Mouse (Mus musculus) midbrain, embryonic 16.5 days (tissue): ENCODE results near the gene Soga1. TPM values are rescaled to one million over a fixed set of nuclear protein-coding genes. Genes with fewer than 3 reads are reported as not detected.

Experiments used
- ATAC-seq: fragments of 200-750 bp; cut with Nextera tagmentation; 2 replicates; pipeline ENCODE4 v1.8.0; 2017; ENCODE audit warnings: moderate TSS enrichment
- H3K27ac ChIP-seq: fragments of 300-500 bp; sonication (generic); 2 replicates; pipeline ENCODE4 v1.5.1; 2014; ENCODE audit warnings: mild to moderate bottlenecking, low read length, mixed read lengths
- H3K27me3 ChIP-seq: fragments of 300-500 bp; sonication (generic); 2 replicates; pipeline ENCODE4 v1.6.1; 2014; ENCODE audit warnings: low read depth, low read length, mixed read lengths; ENCODE audit not compliant: control insufficient read depth, insufficient read depth
- H3K36me3 ChIP-seq: fragments of 300-500 bp; sonication (generic); 2 replicates; pipeline ENCODE4 v1.6.1; 2014; ENCODE audit warnings: mild to moderate bottlenecking, low read length, moderate library complexity, mixed read lengths; ENCODE audit not compliant: control insufficient read depth, insufficient read depth
- H3K4me1 ChIP-seq: fragments of 300-500 bp; sonication (generic); 2 replicates; pipeline ENCODE4 v1.6.1; 2014; ENCODE audit warnings: mild to moderate bottlenecking, low read length, mixed read lengths; ENCODE audit not compliant: control insufficient read depth, insufficient read depth
- H3K4me2 ChIP-seq: fragments of 300-500 bp; sonication (generic); 2 replicates; pipeline ENCODE4 v1.6.1; 2014; ENCODE audit warnings: mild to moderate bottlenecking, low read length, mixed read lengths
- H3K4me3 ChIP-seq: fragments of 300-500 bp; sonication (generic); 2 replicates; pipeline ENCODE4 v1.5.1; 2014; ENCODE audit warnings: low read depth, mild to moderate bottlenecking, low read length, moderate library complexity, mixed read lengths
- H3K9ac ChIP-seq: fragments of 300-500 bp; sonication (generic); 2 replicates; pipeline ENCODE4 v1.6.1; 2014; ENCODE audit warnings: low read depth, low read length, mixed read lengths
- H3K9me3 ChIP-seq: fragments of 300-500 bp; sonication (generic); replicated peaks from 2 replicates; pipeline ENCODE4 v1.6.1; 2014; ENCODE audit warnings: mild to moderate bottlenecking, low read length, mixed read lengths; ENCODE audit not compliant: control insufficient read depth, poor library complexity, severe bottlenecking
- WGBS: fragments of 180-500 bp; shearing (Covaris S2); extraction: QIAGEN DNeasy Blood & Tissue Kit; methylation state at CpG from one replicate; pipeline ENCODE4 v1.1.7; 2014; 5-methylcytosine and 5-hydroxymethylcytosine counted together
- polyA plus RNA-seq: library from polyadenylated mRNA; unstranded; fragments of >200 nt; fragmentation: Nextera tagmentation; extraction: Ambion mirVana; gene quantifications from 2 replicates; pipeline ENCODE4 v1.2.1, GENCODE M21; 2015

Gene Soga1
- polyA plus RNA-seq, 1 experiment from 2014 or later, result 5.5 TPM

DNA sequence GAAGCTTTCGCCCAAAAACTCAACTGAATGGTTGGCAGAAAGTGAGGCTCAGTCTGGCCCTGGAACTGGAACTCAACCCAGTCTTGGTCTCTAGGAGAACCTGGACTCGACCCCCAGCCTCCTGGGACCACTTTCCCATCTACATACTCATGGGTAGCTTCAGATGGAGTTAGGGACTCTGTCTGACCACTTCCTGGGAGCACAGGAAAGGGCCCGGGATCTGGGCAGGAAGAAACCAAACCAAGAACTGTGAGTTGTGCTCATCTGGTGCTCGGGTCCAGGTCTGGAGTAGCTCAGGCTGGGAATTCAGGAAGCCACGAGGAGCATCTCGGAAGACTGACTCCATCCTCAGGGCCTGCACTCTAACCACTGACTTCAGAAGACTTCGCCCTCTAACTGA lies 2.5 kb downstream of the Soga1 start:
- Histone ChIP-seq H3K4me3 (peak overlapping the region; percentile 77), H3K9me3 (no peaks in the 10 kb centered on the region), H3K27ac (no peak overlapping the region), H3K4me2 (peak overlapping the region; percentile 100), H3K4me1 (peaks cover 63% of the 10 kb centered on the region), H3K27me3 (no peaks in the 10 kb centered on the region), H3K9ac (peak overlapping the region; percentile 30; the same call in 1 of the 2 replicates), H3K36me3 (0 out of 2 replicates have a peak, but pooled peaks cover 2% of the 10 kb centered on the region)
- 90% methylated on average over 7 of the region's 7 CpGs for WGBS
- no peak for ATAC-seq

DNA sequence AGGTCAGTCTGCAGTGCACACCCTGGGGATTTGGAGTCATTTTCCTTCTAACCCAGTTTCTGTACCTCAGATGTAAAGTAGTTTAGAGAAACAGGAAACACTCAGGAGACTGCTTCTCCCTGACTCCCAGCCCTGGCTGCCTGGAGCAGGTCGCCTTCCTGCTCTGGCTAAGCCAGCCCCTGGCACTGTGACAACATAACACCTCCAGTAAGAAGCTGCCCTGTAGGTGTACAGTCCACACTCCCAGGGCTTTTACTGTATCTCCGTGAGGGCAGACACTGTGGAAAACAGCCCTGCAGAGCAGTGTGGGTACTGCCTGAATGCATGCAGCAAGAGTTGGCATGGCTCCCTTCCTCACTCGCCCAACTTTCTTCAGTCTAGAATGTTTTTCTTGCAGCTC lies 3.4 kb downstream of the Soga1 start:
- Histone ChIP-seq H3K4me2 (peak overlapping the region; percentile 100), H3K4me1 (peaks cover 70% of the 10 kb centered on the region), H3K9ac (peak overlapping the region; percentile 46; the same call in 1 of the 2 replicates), H3K9me3 (no peaks in the 10 kb centered on the region), H3K27me3 (no peaks in the 10 kb centered on the region), H3K27ac (no peak overlapping the region), H3K4me3 (peak overlapping the region; percentile 77), H3K36me3 (0 out of 2 replicates have a peak, but pooled peaks cover 2% of the 10 kb centered on the region)
- 40% methylated on average over 3 of the region's 3 CpGs for WGBS
- no peak for ATAC-seq

DNA sequence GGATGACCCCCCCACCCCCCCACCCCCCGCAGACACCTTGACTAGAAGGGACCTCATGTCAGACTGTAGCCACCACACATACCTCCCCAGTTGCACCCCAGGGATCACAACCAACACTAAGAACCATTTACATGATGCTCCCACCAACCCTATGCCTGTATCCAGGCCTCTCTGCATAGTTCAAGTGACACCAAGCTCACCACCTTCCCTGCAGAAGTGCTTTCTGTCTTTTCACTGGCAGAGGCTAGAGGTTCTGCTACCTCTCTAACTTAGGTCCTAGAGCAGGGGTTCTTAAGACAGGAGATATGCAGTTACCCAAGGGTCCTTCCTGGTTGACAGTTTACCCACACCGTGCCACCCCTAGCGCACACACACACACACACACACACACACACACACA lies 3.8 kb downstream of the Soga1 start:
- peak overlapping the region; percentile 46; the same call in 1 of the 2 replicates for H3K9ac ChIP-seq
- H3K27ac ChIP-seq, result no peak overlapping the region
- ATAC-seq, result no peak
- H3K36me3 ChIP-seq, result 0 out of 2 replicates have a peak, but pooled peaks cover 2% of the 10 kb centered on the region
- H3K9me3 ChIP-seq, result no peaks in the 10 kb centered on the region
- H3K4me3 ChIP-seq, result peak overlapping the region; percentile 77
- H3K4me1 ChIP-seq, result peaks cover 75% of the 10 kb centered on the region
- no peaks in the 10 kb centered on the region for H3K27me3 ChIP-seq
- peak overlapping the region; percentile 100 for H3K4me2 ChIP-seq
- 93% methylated on average over 3 of the region's 3 CpGs for WGBS

DNA sequence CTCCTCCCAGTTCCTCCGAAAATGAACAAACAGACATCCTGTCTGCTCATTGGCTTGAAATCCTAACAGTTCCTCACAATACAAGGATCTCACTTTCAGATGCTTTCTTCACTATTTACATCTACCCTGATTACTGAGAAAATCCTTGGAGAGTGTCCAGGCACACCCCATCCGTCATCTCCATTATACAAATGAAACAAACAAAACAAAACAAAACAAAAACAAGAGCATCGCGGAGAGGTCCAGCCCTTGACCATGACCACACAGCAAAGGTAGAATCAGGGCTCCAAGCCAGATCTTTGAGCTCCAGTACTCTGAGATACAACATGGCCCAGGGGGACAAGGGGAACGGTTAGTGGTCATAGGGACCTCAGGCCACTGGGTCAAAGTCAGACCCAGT lies 4.3 kb downstream of the Soga1 start:
- no peak for ATAC-seq
- Histone ChIP-seq H3K9me3 (no peaks in the 10 kb centered on the region), H3K36me3 (0 out of 2 replicates have a peak, but pooled peaks cover 2% of the 10 kb centered on the region), H3K4me2 (peak overlapping the region; percentile 100), H3K27ac (no peak overlapping the region; the same call in 1 of the 2 replicates), H3K4me3 (peak overlapping the region; percentile 12; the same call in 1 of the 2 replicates), H3K4me1 (peaks cover 76% of the 10 kb centered on the region), H3K27me3 (no peaks in the 10 kb centered on the region), H3K9ac (no peak overlapping the region)
- WGBS, result 71% methylated on average over 5 of the region's 5 CpGs

DNA sequence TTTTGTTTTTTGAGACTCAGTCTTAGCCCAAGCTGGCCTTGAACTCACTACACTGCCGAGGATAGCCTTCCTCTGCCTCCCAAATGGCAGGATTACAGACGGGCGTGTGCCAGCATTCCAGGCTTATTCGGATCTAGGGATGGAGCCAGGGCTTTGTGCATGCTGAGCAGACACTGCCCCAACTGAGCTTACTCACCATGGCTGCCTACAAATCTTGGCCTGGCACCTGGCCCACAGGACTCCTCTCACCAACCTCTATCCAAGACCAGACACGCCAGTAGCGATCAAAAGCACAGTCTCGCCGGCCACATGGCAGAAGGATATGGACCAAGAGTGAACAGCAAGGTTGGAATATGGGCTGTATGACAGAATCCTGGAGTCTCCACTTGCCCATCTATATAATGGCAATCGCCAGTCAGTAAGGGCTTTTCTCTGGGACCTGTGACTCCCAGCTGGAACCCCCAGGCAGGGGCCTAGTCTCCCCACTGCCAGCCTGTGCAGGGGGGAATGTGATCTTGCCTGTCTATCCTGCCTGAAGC lies 4.8 kb downstream of the Soga1 start:
- H3K4me3 ChIP-seq, result no peak overlapping the region; the same call in 1 of the 2 replicates
- 0 out of 2 replicates have a peak, but pooled peaks cover 2% of the 10 kb centered on the region for H3K36me3 ChIP-seq
- WGBS, result 52% methylated on average over 9 of the region's 9 CpGs
- H3K4me1 ChIP-seq, result peaks cover 80% of the 10 kb centered on the region
- H3K27ac ChIP-seq, result no peak overlapping the region
- no peak overlapping the region for H3K9ac ChIP-seq
- H3K9me3 ChIP-seq, result no peaks in the 10 kb centered on the region
- H3K27me3 ChIP-seq, result no peaks in the 10 kb centered on the region
- no peak for ATAC-seq
- H3K4me2 ChIP-seq, result peak overlapping the region; percentile 100

DNA sequence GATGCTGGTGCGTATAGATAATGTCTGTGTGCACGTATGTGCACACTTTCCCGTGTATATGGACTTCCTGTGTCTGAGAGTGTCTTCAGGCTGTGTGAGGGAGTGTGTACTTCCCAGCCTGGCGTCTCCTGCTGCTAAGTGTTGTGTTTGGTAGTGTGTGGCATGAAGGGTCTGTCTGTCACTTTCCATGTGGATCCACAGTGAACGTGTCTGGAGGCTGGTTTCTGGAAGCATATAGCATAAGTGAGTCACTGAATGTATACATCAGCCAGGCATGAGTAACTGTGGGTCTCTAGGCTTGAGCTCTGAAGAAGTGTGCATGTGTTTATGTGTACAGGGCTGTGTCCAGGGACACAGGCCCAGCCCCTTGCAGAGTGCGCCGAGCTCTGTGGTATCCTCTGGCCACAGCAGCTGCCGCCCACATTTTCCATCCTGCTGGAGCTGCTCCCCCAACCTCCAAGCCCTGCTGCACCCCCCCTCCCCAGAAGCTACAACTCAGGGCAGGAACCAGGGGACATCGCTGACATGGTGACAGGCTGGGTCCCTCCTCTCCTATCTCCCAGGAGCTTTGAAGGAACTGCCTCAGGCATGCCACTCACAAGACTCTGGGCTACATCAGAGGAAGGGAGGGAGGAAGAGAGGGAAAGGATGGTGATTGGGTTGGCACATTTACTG lies 5.5 kb downstream of the Soga1 start:
- no peak overlapping the region for H3K4me2 ChIP-seq
- no peak overlapping the region for H3K4me3 ChIP-seq
- no peak overlapping the region for H3K27ac ChIP-seq
- H3K36me3 ChIP-seq, result 0 out of 2 replicates have a peak, but pooled peaks cover 2% of the 10 kb centered on the region
- WGBS, result 77% methylated on average over 9 of the region's 9 CpGs
- no peaks in the 10 kb centered on the region for H3K27me3 ChIP-seq
- no peaks in the 10 kb centered on the region for H3K9me3 ChIP-seq
- H3K9ac ChIP-seq, result 0 out of 2 replicates have a peak overlapping the region, but pooled peaks have one; percentile 30
- no peak for ATAC-seq
- H3K4me1 ChIP-seq, result peaks cover 87% of the 10 kb centered on the region

DNA sequence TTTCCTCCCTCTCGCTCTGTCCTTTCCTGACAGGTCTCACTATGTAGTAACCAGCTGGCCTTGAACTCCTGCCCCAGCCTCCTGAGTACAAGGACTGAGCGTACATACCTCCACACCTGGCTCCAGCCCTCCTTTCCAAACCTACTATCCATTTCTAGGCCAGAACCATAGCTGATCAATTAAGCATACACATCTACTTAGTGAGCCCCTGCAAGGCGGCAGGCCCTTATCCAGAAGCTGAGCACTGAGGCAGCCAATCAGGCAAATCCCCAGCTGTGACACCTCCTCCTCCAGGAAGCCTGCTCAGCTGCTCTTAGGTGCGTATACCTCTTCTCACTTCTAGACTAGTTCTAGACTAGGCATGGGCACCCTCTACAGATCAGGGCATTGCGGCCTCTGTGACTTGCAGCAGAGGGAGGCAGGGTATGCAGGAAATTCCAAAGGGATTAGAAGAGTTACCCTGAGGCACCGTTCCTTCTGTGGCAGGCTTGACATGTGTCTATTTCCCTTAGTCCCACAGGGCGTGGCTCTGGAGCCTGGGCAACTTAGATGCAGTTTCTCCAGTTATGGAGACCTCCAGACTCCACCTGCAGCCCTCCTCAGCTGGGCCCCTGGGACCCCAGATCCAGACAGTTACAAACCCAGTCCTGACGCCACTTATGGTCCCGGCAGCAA lies 6.6 kb downstream of the Soga1 start:
- 71% methylated on average over 9 of the region's 9 CpGs for WGBS

DNA sequence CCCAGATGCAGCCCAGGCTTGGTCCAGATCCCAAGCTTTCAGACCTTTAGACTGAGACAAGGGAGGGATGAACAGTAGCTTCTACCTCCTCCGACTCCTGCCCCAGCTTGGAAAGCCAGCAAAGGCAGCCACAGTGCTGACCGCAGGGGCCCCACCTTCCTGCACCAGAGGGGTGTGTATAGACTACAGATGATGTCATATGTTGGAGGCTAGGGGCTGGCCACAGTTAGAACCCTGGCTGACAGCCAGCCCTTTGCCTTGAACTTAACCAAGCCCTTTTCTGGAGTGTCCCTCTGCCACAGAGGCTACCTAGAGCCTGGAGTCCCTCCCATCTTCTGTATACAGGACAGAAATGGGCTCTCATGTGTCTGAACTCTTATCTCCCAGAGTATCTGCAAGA lies 7.5 kb downstream of the Soga1 start:
- H3K27ac ChIP-seq, result peak overlapping the region; percentile 19; the same call in 1 of the 2 replicates
- peaks cover 84% of the 10 kb centered on the region for H3K4me1 ChIP-seq
- 0 out of 2 replicates have a peak, but pooled peaks cover 2% of the 10 kb centered on the region for H3K36me3 ChIP-seq
- no peaks in the 10 kb centered on the region for H3K9me3 ChIP-seq
- no peak overlapping the region for H3K4me3 ChIP-seq
- no peak for ATAC-seq
- H3K27me3 ChIP-seq, result no peaks in the 10 kb centered on the region
- H3K9ac ChIP-seq, result 0 out of 2 replicates have a peak overlapping the region, but pooled peaks have one; percentile 25
- H3K4me2 ChIP-seq, result peak overlapping the region; percentile 9; the same call in 1 of the 2 replicates
- 48% methylated on average over 2 of the region's 2 CpGs for WGBS

More for the DNA sequence above, 6.6 kb downstream of the Soga1 start:
- H3K27ac ChIP-seq, result no peak overlapping the region
- no peaks in the 10 kb centered on the region for H3K9me3 ChIP-seq
- no peak overlapping the region for H3K4me3 ChIP-seq
- no peak for ATAC-seq
- peaks cover 93% of the 10 kb centered on the region for H3K4me1 ChIP-seq
- H3K27me3 ChIP-seq, result no peaks in the 10 kb centered on the region
- no peak overlapping the region for H3K9ac ChIP-seq
- 0 out of 2 replicates have a peak, but pooled peaks cover 2% of the 10 kb centered on the region for H3K36me3 ChIP-seq
- H3K4me2 ChIP-seq, result no peak overlapping the region
